Mouse (Mus musculus) liver, adult 2 months (tissue): ENCODE results near the gene 8030411F24Rik.

ENCODE experiments used
- CTCF ChIP-seq: fragments of 200-500 bp; IDR thresholded peaks from 2 replicates; pipeline ENCODE4 v1.5.1; 2011; ENCODE audit warnings: low read depth, low read length, control low read depth
- POLR2A ChIP-seq: fragments of 200-500 bp; IDR thresholded peaks from 2 replicates; pipeline ENCODE4 v1.6.1; 2011; ENCODE audit warnings: low read length, control low read depth; ENCODE audit not compliant: insufficient read depth; ENCODE audit errors: extremely low read depth

GRCm38 (mm10) chr2:148743846-148744407 is 37.9 kb upstream of the 8030411F24Rik start:
- TF ChIP-seq POLR2A = no peak
- no peak for TF ChIP-seq CTCF
